In genomic region chr10:76642628-76643434, GRCm38 (mm10) we compare ENCODE assay signal across 9 mouse cellular contexts. TPM values are rescaled to one million over a fixed set of nuclear protein-coding genes. Genes with fewer than 3 reads are reported as not detected.
DNase-seq lines count a peak whose midpoint lies in the region; ATAC-seq and TF ChIP-seq lines count a peak whose summit lies in the region.
"Had no signal": no experiment of that assay in that cellular context is flagged by ENCODE, and none has a peak within 500 bp of the region (broad histone marks: within the 10 kb centered on the region; RNA-seq: fewer than 3 reads in every experiment).

No protein-coding gene starts in this region.

- DNase-seq in heart, adult 18-20 months, result peak; percentile 71 to 76
- DNase-seq in adipocyte (ENCODE audit: low spot score), result peak; percentile 41
- DNase-seq in limb, embryonic 14.5 days (ENCODE audit: low spot score), result peak; percentile 70
- DNase-seq in cerebellum, adult 2 months, result no peak
- no peak for DNase-seq in adrenal gland, adult (ENCODE audit: inconsistent age in 2 of 2, low spot score in 1 of 2)
- DNase-seq: thymus, postnatal 25 days had no signal

- no peaks in the 10 kb centered on the region; the same call in 1 of the 2 replicates for H3K9me3 ChIP-seq in heart, embryonic 12.5 days (replicated peaks)
- no peaks in the 10 kb centered on the region for H3K9me3 ChIP-seq in heart, embryonic 13.5 days
- H3K9me3 ChIP-seq in limb, embryonic 14.5 days (ENCODE audit: control insufficient read depth, low read length), result no peaks in the 10 kb centered on the region

- no peak overlapping the region for H3K9ac ChIP-seq in heart, embryonic 12.5 days
- no peak overlapping the region for H3K9ac ChIP-seq in heart, embryonic 13.5 days
- H3K9ac ChIP-seq in limb, embryonic 14.5 days (ENCODE audit: low read depth, low read length, severe bottlenecking), result no peak overlapping the region

- H3K4me3 ChIP-seq in heart, embryonic 12.5 days, result no peak overlapping the region
- no peak overlapping the region for H3K4me3 ChIP-seq in heart, embryonic 13.5 days
- H3K4me3 ChIP-seq in limb, embryonic 14.5 days (replicated peaks; ENCODE audit: low read length), result no peak overlapping the region
- no peak overlapping the region for H3K4me3 ChIP-seq in cerebellum, adult 2 months (replicated peaks; ENCODE audit: insufficient read depth, low read depth, low read length)

- no peak overlapping the region for H3K27ac ChIP-seq in heart, embryonic 12.5 days (ENCODE audit: poor library complexity, severe bottlenecking)
- peak overlapping the region; percentile 40 for H3K27ac ChIP-seq in heart, embryonic 13.5 days (replicated peaks)
- H3K27ac ChIP-seq in limb, embryonic 14.5 days (replicated peaks; ENCODE audit: low read depth, low read length), result peak overlapping the region; percentile 91
- no peak overlapping the region for H3K27ac ChIP-seq in cerebellum, adult 2 months (ENCODE audit: insufficient read depth, low read length)

- ATAC-seq in heart, embryonic 12.5 days (ENCODE audit: insufficient number of reproducible peaks, low FRiP score), result no peak
- no peak for ATAC-seq in heart, embryonic 13.5 days (ENCODE audit: extremely low read depth, insufficient number of reproducible peaks, low FRiP score, low TSS enrichment)
- peak; percentile 84 for ATAC-seq in limb, embryonic 14.5 days (ENCODE audit: low FRiP score, low read depth)
- ATAC-seq in granulocyte monocyte progenitor cell, adult 5-6 weeks (replicated peaks; ENCODE audit: poor library complexity, severe bottlenecking), result no peak

- TF ChIP-seq POLR2A in limb, embryonic 14.5 days (IDR thresholded peaks at IDR 0.05; ENCODE audit: borderline replicate concordance, extremely low read depth, insufficient read depth, insufficient read length), result no peak
- TF ChIP-seq POLR2A in cerebellum, adult 2 months (IDR thresholded peaks at IDR 0.05; ENCODE audit: borderline replicate concordance, insufficient read depth, low read length), result no peak

- WGBS in heart, embryonic 12.5 days, result 65% methylated on average over 9 of the region's 9 CpGs
- WGBS in heart, embryonic 13.5 days, result 60% methylated on average over 9 of the region's 9 CpGs
- 30% methylated on average over 9 of the region's 9 CpGs for WGBS in limb, embryonic 14.5 days
- WGBS in cerebellum, adult 2 months, result 65% methylated on average over 9 of the region's 9 CpGs

- H3K27me3 ChIP-seq in heart, embryonic 12.5 days (replicated peaks), result no peaks in the 10 kb centered on the region
- H3K27me3 ChIP-seq in heart, embryonic 13.5 days (replicated peaks), result no peaks in the 10 kb centered on the region
- no peaks in the 10 kb centered on the region for H3K27me3 ChIP-seq in limb, embryonic 14.5 days (ENCODE audit: control insufficient read depth, insufficient read depth, low read length)
- H3K27me3 ChIP-seq in cerebellum, adult 2 months (ENCODE audit: control insufficient read depth, insufficient read depth, low read length), result no peaks in the 10 kb centered on the region

- H3K36me3 ChIP-seq in heart, embryonic 12.5 days, result no peaks in the 10 kb centered on the region
- no peaks in the 10 kb centered on the region for H3K36me3 ChIP-seq in heart, embryonic 13.5 days
- H3K36me3 ChIP-seq in limb, embryonic 14.5 days (ENCODE audit: control insufficient read depth, insufficient read depth, low read length), result no peaks in the 10 kb centered on the region

- 0 out of 2 replicates have a peak, but pooled peaks cover 4% of the 10 kb centered on the region for H3K4me1 ChIP-seq in heart, embryonic 12.5 days (replicated peaks)
- H3K4me1 ChIP-seq in heart, embryonic 13.5 days, result peaks cover 9% of the 10 kb centered on the region; the same call in 1 of the 2 replicates
- peaks cover 16% of the 10 kb centered on the region for H3K4me1 ChIP-seq in limb, embryonic 14.5 days (ENCODE audit: control insufficient read depth, insufficient read depth, low read length)
- no peaks in the 10 kb centered on the region for H3K4me1 ChIP-seq in cerebellum, adult 2 months (ENCODE audit: control insufficient read depth, insufficient read depth, low read length)

- H3K4me2 ChIP-seq in heart, embryonic 12.5 days, result no peak overlapping the region
- no peak overlapping the region for H3K4me2 ChIP-seq in heart, embryonic 13.5 days
- H3K4me2 ChIP-seq in limb, embryonic 14.5 days (replicated peaks; ENCODE audit: low read depth, low read length, severe bottlenecking), result peak overlapping the region; percentile 13; the same call in 1 of the 2 replicates

- TF ChIP-seq CTCF in cerebellum, adult 2 months (IDR thresholded peaks at IDR 0.05; ENCODE audit: borderline replicate concordance, insufficient read depth, low read depth, low read length), result no peak

RNA-seq across cellular contexts. Expression of gene Col6a2, which starts 19.4 kb away (rescaled TPM):
- total RNA-seq in heart, adult 18-20 months (2021), result 10 to 100 TPM; 45.4 to 46.4 TPM
- polyA plus RNA-seq in heart, embryonic 12.5 days (2016; fragmentation: Nextera tagmentation; extraction: Ambion mirVana), result 37.9 and 38.0 TPM in 2 replicates
- polyA plus RNA-seq in heart, embryonic 13.5 days (2015; fragmentation: Nextera tagmentation; extraction: Ambion mirVana), result 47.1 and 51.6 TPM in 2 replicates
- polyA plus RNA-seq in limb, embryonic 14.5 days (2012; rRNA removed), result 365 and 415 TPM in 2 replicates
- 178 and 197 TPM in 2 replicates for polyA plus RNA-seq in limb, embryonic 14.5 days (2014; fragmentation: Nextera tagmentation; extraction: Ambion mirVana)
- total RNA-seq in granulocyte monocyte progenitor cell, adult 5-6 weeks (2014; fragmentation: Nextera tagmentation), result not detected in 2 replicates
- 0.13 TPM in 1 of 2 replicates, not detected in the other for total RNA-seq in granulocyte monocyte progenitor cell, adult 5-6 weeks (2017)
- 2.9 and 4.0 TPM in 2 replicates for polyA plus RNA-seq in cerebellum, adult 2 months (2012; rRNA removed)

Comparison
In these comparisons a context has a peak if more than half of its experiments do, and no peak if none do; other contexts are left out.
1. H3K27ac ChIP-seq: peak in heart, embryonic 13.5 days (single experiment) and limb, embryonic 14.5 days (single experiment); none in heart, embryonic 12.5 days (single experiment) and cerebellum, adult 2 months (single experiment).
2. DNase-seq: peak in heart, adult 18-20 months (2 of 2), adipocyte (single experiment) and limb, embryonic 14.5 days (single experiment); none in cerebellum, adult 2 months (0 of 2) and adrenal gland, adult (0 of 2).